Mouse (Mus musculus): ENCODE data around the gene 1700123K08Rik. TPM values are rescaled to one million over a fixed set of nuclear protein-coding genes. Genes with fewer than 3 reads are reported as not detected.
"Not testable (repeated sequence)": the region's sequence is repeated elsewhere in the genome, so short reads cannot be mapped to it uniquely, and the experiment has no call there.

1700123K08Rik gene
- polyA plus RNA-seq (2012; rRNA removed), result not detected in 2 replicates

GRCm38 (mm10) chr5:138564612-138565011, at the start of gene 1700123K08Rik:
TSS of gene 1700123K08Rik (minus strand) at chr5:138564712.
- not testable (repeated sequence) for DNase-seq (ENCODE audit: low read depth, low spot score)
- 67% methylated on average over 2 of the region's 2 CpGs for WGBS

GRCm38 (mm10) chr5:138587396-138587795, 22.9 kb upstream of the 1700123K08Rik start:
- DNase-seq (ENCODE audit: low read depth, low spot score), result no peak
- WGBS, result 79% methylated on average over 6 of the region's 6 CpGs

GRCm38 (mm10) chr5:138571623-138572022, 7.1 kb upstream of the 1700123K08Rik start:
- DNase-seq (ENCODE audit: low read depth, low spot score), result no peak
- WGBS, result 52% methylated on average over 4 of the region's 4 CpGs

GRCm38 (mm10) chr5:138552718-138553117, 11.8 kb downstream of the 1700123K08Rik start:
- 62% methylated on average over 1 of the region's 1 CpGs for WGBS
- DNase-seq (ENCODE audit: low read depth, low spot score), result no peak

- WGBS, result 88% methylated on average over 1 of the region's 1 CpGs
- DNase-seq (ENCODE audit: low read depth, low spot score), result no peak
Measured at GRCm38 (mm10) chr5:138532491-138532890, 32.0 kb downstream of the 1700123K08Rik start.

Other genes starting within 250 kb of the 1700123K08Rik start
- gene Pvrig, start 222.8 kb downstream of the 1700123K08Rik start, polyA plus RNA-seq (2012; rRNA removed), result 0.81 and 2.4 TPM in 2 replicates
- gene Zfp157, start 123.2 kb downstream of the 1700123K08Rik start, polyA plus RNA-seq (2012; rRNA removed), result 1.2 and 3.6 TPM in 2 replicates
- 3.7 and 5.1 TPM in 2 replicates for gene Zfp68, start 55.0 kb upstream of the 1700123K08Rik start, polyA plus RNA-seq (2012; rRNA removed)
- gene A430033K04Rik, start 58.1 kb upstream of the 1700123K08Rik start, polyA plus RNA-seq (2012; rRNA removed), result 1.3 and 1.7 TPM in 2 replicates
- gene Fam20c, start 189.8 kb upstream of the 1700123K08Rik start, polyA plus RNA-seq (2012; rRNA removed), result 3.0 and 3.3 TPM in 2 replicates